Mouse (Mus musculus) kidney, postnatal 4 days (tissue): ENCODE results near the gene U2surp.
A peak's percentile ranks its signal among the peaks of the same experiment; 100 is the strongest.

Experiments
- DNase-seq, 2 experiments: peaks; one replicate each; pipeline ENCODE4 v3.0.0; 2021; ENCODE audit warnings: mixed read lengths in 2 of 2

Gene U2surp

DNA sequence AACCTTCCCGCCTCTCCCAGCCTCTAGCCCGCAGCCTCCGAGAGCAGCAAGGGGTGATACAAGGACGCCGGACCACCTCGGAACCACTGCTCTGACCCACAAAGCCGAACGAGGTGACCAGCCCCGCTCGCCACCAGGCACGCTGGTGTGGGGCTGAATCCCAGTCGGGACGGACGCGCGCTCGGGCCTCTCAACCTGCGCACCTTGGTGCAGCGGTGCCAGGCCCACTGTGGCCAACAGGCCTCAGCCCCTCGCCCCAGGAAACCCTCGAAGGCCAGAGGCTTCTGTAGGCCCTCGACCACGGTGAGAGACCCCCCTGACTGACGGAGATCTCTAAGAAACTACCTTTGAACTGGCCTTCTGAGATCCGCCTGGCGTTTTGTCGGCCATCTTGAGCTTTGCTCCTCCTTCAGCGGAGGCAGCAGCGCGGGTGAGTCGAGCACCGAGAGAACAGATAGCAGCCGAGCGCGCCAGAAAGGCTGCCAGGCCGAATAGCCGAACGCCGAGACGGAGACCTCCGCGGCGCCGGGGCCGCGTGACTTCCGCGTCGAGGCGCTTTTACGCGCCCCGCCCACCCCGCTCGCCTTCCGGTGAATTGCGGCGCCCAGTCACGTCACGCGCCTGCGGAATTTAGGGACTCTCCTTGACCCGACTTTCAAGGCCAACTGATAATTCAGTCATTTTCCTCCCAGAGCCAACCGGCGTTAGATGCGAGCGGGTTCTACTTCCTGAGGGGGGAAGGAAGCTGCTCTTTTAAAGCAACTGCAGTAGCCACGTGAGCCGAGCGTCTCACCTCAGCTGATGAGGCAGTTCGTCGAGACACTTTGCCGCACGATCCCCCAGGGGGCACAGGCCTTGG is at the start of gene U2surp:
U2surp (minus strand) TSS at position 525 of the 859 bp plus-strand sequence.
- peak; percentile 97 to 98 for DNase-seq

DNA sequence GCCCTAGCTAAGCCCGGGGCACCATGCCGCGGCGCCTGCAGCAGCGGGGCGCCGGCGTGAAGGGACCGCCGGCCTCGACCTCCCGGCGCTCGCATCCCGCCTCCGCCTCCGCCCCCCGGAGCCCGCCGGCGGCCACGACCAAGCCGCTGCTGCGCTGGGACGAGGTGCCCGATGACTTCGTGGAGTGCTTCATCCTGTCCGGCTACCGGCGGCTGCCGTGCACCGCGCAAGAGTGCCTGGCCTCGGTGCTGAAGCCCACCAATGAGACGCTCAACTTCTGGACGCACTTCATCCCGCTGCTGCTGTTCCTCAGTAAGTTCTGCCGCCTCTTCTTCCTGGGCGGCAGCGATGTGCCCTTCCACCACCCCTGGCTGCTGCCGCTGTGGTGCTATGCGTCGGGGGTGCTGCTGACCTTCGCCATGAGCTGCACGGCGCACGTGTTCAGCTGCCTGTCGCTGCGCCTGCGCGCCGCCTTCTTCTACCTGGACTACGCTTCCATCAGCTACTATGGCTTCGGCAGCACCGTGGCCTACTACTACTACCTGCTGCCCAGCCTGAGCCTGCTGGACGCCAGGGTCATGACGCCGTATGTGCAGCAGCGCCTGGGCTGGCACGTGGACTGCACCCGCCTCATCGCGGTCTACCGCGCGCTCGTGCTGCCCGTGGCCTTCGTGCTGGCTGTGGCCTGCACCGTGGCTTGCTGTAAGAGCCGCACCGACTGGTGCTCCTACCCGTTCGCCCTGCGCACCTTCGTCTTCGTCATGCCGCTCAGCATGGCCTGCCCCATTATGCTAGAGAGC is 48.3 kb upstream of the U2surp start:
- peak; percentile 49 to 71 for DNase-seq

DNA sequence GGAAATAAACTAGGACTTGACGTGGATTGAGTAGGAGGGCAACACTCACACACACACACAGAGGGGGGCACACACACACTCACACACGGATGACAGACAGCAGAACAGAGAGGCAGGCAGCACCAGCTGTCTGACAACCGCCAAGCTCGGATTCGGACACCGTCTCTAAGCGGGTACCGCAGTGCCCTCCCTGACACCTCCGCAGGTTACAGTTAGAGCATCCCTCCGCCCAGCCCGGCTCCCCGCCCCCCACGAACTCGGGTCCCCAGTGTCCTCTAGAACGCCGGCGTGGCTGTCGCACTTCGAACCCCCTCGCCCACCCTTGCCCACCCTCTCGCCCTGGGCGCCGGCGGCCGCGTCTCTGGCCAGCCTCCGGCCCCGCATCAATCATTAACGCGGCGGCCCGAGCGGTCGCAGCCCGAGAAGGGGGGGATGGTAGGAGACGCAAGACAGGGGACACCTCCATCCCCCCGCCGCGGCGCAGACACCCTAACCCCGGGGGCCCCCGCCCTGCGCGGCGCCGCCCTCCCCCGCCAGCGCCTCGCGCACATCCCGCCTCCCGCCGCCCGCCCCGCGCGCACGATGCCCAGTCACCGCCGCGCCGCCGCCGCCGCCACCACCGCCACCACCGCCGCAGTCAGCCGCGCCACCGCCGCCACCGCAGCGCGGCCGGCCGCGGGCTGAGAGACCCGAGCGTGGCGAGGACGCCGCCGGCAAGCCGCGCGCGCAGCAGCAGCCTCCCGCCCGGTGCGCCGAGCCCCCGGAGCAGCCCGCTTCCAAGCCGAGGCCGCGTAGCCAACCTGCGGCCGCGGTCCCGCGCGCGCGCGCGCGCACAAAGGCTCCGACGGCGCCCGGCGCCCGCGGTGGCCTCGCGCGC is 47.5 kb upstream of the U2surp start, which contains the start of gene Paqr9:
Paqr9 (plus strand) TSS at position 599 of the 877 bp plus-strand sequence.
- peak; percentile 55 to 71 for DNase-seq

DNA sequence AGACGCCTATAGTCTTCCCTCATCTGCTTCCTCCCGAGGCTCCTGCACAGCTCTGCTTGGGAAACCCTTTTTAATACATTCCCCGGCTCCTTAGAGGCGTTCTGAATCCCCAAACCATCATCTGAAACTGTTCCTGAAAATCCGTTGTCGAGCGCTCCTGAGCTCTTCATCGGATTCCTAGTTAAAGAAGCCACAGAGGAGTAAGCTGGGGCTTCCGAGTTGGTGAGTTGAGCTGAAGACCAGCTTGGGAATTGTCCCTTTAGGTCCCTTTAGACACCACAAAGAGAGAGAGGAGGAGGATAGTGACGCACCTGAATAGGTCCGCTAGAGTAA is 46.9 kb upstream of the U2surp start:
- no peak for DNase-seq

DNA sequence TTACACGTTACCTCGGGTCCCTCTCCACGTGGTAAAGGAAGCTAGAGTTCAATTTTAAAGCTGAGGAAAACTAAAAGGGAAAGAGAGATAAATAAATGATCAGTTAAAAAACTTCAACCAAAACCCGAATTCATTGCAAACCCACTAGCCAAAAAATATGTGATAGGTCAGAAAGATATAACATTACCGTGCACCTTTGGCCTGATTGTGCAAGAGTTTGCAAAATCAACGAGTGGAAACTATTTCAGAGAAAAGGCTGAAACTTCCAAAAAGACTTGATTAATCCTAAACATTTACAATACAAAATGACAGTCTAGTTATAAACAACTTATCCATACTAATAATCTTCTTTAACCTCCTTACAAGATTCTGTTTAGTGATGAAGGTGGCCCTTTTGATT is 45.9 kb upstream of the U2surp start:
- DNase-seq, result no peak

DNA sequence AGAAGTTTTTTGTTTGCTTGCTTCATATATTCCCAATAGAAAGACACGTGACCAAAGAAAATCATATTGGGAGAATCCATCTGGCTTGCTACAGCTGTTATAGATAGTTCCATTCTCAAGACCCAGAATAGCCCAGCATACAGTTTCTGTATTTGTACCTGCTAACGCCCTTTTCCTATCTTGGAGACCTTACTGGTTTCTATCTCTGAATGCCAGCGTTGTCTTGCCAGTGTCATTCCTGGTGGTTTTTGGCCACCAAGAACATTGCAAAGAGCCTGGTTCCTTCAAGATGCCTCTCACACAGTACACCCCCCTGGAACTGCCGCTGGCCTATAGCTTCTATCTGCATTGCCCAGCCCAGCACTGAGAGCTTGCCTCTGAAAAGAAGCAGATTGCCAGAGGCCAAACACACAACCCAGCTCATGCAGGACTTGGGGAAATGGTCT is 44.3 kb upstream of the U2surp start:
- no peak for DNase-seq

DNA sequence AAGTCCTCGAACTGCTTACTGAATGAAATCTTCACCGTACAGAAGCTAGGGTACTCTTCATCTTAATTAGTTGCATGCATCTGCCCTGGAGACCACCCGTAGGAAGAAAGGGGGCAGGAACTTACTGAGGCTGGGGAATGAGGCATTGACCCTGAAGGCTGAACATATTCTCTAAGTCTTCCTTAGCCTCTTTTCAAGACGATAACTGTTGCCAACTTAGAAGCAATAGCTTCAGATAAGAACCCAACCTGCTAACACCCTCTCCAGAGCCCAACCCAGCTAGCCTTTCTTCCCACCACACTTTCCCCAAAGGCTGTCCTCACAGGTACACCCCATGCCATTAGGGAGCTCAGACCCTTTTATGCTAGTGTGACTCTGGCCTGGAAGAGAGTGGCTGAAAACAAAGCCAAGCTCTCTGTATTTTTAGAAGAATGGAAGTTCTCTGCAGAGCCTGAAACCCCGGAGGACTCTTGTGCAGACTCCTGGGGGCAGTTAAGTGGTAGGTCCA is 43.5 kb upstream of the U2surp start:
- DNase-seq, result no peak

DNA sequence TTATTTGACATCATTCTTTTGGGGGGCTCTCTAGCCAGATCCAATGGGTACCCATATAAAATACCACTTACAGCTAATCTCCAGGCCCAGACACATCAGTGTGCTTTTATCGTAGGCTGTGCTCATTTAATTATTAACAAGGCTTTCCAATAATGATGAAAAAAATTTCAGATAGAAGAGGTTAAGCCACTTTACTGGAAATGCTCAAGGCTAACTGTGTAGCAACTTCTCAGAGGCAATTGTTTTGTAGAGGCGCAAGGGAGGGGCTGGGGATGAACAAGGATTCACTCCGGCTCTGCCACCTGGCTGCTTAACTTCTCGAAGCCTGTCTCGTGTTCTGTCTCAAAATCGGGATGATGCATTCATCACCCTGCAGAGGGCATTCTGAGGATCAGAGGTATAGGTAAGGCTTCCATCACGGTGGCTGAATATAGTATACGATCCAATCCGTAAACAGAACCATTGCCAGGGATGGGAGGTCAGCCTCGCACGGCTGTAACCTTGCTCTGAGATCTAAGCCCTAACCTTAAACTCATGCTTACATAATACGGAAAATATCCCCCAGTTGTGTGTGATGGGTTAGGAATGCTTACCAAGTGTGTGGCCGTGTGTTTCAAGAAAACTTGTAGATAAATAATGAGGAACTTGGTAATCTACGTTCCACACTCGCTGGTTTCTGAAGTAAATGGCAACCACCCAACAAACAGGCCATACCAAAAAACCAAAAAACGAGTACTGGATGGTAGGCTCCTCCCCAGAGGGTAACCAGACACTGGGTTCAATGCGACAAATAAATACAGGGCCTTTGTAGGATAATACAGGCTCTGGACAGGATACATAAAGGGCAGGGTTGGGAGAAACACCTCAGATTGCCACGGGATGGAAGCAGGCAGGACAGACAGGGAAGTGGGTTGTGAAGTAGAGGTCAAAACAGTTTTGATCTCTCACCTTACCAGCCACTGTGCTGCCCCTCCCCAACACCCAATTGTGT is 42.7 kb upstream of the U2surp start:
- no peak for DNase-seq

DNA sequence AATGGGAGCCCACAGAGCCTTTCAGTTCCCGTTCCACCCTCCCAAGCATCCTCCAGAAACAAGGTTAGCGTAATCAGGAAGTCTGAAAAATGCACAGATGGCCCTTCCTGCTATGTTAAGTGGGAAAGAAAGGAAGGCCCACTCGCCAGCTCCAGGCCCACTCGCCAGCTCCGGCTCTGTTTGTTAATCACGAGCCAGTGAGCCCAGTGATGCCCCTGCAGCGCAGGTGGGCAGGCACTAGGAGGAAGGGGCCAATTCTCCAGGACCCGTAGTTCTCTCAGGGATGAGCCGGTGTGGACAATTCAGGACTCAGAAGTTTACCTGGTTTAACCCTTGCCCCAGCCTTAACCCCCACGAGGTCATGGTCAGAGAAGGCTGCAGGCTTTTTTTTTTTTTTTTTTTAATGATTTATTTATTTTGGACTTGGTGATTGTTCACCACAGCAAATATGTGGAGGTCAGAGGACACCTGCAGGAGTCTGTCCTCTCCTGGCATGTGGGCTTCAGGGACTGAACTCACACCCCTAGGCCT is 40.4 kb upstream of the U2surp start:
- DNase-seq, result peak; percentile 9 to 41

DNA sequence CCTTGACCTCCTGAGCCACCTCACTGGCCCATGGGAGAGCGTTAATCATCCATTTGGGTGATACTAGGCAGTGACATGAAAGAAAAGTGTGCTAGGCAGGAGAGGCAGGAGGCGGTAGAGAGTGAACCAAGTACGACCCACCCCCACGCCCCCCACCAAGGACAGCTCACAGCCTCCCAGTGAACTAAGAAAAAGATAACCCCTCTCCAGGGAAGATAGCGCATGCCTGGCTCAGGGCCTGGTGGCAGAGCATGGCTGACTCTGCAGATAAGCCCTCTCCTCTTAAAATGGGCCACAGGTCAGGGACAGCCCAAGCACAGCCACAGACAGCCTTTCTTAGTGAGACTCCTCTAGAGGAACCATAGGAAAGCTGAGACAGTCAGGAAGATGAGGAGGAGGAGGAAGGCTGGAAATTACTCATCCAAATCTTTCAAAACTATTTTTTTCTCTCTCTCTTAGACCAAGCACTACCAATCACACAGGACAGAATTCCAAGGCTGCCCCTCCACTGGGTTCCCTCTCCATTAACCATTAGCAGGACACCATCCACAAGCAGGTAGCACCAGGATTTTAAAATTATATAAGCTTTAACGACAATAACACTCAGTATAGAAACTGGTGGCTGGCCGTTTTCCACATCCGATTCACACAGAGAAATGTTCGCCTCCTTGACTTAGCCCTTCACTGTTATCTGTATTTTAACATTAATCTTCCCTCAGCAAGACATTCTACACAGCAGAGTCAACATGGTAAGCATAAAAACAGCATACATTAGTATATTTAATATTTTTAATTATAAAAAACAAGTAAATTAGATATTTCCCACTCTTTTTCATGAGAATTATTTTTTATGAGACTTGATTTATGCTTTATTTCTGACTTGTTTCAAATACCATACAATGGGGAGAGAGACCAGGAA is 39.3 kb upstream of the U2surp start:
- DNase-seq, result peak in 1 of 2 experiments; percentile 8

DNA sequence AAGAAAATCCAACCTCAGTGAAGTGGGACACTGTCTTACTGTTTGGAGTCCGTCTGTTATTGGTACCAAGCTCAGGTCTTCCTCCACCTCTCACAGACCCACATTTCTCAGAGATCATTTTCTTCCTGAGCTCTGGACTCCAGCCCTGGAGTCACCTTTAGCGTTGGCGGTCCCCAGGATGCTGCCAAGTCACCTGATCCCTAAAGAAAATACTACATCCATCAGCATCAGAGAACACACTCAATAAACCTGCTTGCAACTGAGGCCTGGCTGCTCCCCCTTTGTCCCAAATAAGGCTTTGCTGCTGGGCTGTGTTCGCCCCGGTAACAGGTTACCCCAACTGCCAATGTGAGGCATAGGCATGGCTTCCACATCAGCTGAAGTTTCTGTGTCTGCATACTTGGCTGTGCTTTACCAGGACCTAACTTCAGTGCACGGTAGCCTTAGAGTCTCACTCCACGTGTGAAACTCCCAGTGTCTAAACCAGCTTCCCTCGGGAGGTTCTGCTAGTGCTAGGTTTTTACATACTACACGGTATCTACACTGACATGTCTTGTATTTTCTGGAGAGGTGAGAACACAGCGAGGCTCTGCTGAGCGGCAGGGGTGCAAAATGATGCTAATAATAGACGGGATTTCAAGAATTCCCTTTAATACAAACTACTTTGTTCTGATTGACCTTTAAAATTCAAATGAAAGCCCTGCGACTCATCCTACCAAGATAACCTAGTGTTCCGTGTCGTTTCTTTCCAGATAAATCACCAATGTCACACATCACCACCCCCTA is 38.0 kb upstream of the U2surp start:
- no peak for DNase-seq

DNA sequence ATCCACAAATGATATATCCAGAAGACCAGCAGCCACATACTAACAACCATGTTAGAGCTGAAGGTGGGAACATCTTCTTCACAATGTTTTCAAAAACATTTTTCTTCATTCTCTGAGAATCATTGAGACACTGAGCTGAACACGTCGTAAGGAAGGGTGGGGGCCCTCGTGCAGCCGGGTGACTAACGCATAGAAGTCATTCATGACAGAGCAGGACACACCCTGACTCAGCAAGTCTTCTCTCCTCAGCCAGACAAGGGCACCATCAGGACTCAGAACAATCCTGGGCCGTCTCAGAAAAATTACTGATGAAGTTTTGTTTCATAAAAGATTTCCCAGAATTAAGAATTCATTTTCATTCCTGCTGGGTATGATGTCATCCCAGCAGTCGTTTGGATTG is 34.9 kb upstream of the U2surp start:
- DNase-seq, result no peak

DNA sequence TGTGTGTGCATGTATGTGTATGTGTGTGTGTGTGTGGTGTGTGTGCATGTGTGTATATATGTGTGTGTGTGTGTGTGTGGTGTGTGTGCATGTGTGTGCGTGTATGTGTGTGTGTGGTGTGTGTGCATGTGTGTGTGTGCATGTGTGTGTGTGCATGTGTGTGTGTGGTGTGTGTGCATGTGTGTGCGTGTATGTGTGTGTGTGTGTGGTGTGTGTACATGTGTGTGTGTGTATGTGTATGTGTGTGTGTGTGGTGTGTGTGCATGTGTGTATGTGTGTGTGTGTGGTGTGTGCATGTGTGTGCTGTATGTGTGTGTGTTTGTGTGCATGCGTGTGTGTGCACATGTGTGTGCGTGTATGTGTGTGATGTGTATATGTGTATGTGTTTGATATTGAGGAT is 32.8 kb upstream of the U2surp start:
- no peak for DNase-seq

DNA sequence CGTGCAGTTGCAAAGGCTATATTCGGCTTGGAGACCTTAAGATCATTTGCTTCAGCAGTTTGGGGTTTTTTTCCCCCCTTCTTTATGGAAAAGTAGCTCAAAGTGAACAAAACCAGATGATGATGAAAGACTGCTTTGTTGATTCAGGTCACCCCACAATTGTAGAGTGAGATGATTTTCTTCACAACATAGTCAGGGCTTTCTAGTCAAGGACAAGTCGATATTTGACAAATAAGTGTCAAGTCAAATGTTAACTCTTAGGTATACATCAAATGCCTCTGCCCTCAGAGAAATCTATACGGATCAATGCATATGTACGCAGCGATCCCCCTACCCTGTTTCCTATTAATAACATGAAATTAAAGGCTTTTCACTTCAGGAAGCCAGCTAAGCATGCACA is 30.7 kb upstream of the U2surp start:
- no peak for DNase-seq

DNA sequence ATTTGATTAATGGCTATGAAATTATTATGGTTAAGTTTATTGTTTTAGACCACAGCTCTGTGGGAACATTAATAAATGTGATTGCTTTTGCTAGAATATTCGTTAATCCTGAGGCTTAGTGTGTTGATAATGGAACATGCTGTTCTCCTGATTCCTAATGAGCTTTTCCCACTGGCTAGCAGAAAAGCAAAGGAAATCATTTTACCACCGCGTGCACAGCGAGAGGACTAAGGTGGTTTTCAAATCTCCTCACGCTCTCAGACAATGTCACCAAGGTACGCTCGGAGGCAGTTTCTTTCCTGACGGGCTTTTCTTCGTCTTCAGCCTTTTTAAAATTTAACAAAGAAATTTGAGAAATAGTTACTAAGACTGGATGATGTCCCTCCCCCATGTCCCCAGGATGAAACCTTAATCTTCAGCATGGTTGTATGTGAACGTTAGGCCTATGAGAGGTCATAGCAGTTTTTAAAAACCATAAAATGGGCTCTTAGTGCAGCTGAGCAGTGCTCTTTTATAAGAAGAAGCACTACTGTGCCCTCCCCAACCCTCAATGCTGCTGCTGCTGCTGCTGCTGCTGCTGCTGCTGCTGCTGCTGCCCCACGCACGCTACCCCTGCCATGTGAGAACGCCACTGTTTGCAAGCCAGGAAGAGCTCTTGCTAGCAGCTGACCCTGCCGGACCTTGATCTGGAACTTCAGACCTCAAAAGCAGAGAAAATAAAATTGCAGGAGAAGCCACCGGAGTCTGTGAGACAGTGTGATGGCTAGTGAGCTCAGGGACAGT is 30.0 kb upstream of the U2surp start:
- peak; percentile 13 to 50 for DNase-seq

DNA sequence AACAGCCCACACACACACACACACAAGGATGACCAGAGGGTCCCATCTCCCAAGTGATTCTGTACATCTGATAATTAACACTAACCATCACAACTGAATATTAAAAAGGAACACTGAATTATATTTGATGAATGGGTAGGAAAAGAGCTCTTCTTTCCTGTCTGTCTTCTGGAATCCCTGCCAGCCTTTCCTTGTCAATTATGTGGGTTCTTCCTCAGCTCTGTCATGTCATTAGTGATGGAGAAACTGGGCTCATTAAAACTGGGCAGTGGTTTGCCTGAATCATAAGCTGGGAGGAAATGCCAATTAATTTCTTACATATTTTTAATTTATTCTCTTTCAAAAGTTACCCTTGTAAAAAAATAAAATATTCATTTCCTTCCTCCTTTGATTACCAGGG is 29.4 kb upstream of the U2surp start:
- no peak for DNase-seq

DNA sequence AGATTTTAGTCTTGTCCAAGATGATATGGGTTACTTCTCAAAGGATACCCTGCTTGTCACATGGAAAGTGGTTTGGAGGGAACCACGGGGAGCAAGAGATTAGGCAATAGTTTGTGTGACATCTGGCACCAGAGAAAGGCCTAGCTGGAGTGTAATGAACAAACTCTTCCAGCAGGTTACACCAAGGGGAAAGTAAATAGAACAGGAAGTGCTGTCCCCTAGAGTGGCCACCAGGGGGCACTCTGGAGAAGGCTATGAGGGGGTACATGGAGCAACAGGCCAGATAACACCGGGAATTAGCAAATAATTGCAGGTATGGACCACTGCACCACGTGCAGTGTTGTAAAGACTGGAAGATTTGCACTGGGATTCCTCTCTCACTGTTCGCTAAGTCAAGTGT is 28.7 kb upstream of the U2surp start:
- peak; percentile 69 to 75 for DNase-seq

DNA sequence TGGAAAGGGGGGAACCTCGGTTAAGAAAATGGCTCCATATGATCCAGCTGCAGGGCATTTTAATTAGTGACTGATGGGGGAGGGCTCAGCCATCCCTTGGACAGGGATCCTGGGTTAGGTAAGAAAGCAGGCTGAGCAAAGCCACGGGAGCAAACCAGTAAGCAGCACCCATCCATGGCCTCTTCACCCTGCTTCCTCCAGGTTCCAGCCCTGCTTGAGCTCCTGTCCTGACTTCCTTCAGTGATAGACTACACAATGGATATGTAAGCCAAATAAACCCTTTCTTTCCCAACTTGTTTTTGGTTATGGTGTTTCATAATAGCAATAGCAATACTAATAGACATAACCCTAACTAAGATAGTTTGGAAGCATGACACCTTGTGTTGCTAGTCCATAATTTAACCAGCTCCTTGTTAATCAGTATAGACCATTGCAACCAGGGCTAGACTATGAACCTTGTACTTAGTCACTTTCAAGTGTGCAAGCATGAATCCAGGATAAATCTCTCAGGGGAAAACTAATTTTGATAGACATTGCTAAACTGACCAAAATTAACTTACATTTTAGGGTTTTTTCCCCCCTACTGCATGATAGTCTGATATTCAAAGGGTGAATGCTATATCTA is 27.5 kb upstream of the U2surp start:
- no peak for DNase-seq
